Mouse (Mus musculus) bone marrow, adult 2 months (tissue): ENCODE measurements at regions not wholly inside any gene's neighbourhood (a gene's known extent, or its start where the extent isn't known, plus 50 kb on each side); places are given as distances from the start of the nearest gene placed in this dataset.

Experiments
- CTCF ChIP-seq: fragments of 200-500 bp; IDR thresholded peaks from 2 replicates; pipeline ENCODE4 v1.5.1; 2011; ENCODE audit warnings: low read length, control low read depth; ENCODE audit not compliant: control insufficient read depth, insufficient read depth
- POLR2A ChIP-seq: fragments of 200-500 bp; IDR thresholded peaks from 2 replicates; pipeline ENCODE4 v1.6.1; 2011; ENCODE audit warnings: low read depth, mild to moderate bottlenecking, control low read depth, low read length, borderline replicate concordance; ENCODE audit not compliant: control insufficient read depth

DNA sequence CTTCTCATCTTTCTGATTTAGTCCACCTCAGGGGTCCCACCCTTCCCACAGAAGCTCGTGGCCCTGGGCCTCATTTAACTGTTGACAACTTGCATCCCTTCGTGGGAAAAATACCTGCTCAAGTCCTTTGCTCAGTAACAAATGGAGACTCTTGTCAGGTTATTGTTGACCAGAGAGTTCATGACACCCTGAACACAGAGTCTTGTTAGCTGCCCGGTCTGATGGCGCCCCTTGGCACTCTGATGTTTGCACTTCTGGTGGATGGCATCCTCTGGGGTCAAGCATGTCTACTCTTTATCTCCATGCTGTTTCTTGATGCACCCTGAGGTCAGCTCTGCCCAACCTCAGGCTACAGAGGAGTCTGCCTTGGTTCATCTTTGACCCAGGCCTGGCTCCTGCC is 157.6 kb upstream of the Trpc7 start:
- TF ChIP-seq CTCF: no peak
- TF ChIP-seq POLR2A: no peak
